Mouse (Mus musculus) erythroid progenitor cell, adult 5-6 weeks (primary cell): Measurements from ENCODE around the gene Syt6. TPM values are rescaled to one million over a fixed set of nuclear protein-coding genes. Genes with fewer than 3 reads are reported as not detected.

ENCODE experiments used
- ATAC-seq: replicated peaks from 2 replicates; pipeline ENCODE4 v1.8.0; 2016; ENCODE audit warnings: moderate number of reproducible peaks, mild to moderate bottlenecking, moderate TSS enrichment, inconsistent platforms; ENCODE audit not compliant: poor library complexity, low FRiP score, severe bottlenecking
- total RNA-seq, 2 experiments: library from RNA; stranded (forward) in 1 of 2; stranded (reverse) in 1 of 2; fragments of 150-400 nt in 1 of 2; fragments of 186-747, 209-891 nt in 1 of 2; gene quantifications; 2 replicates each; pipeline versions ENCODE4 v1.2.3 to v1.2.4; 2015 to 2017; ENCODE audit warnings: low replicate concordance in 2 of 2

Syt6 gene
- total RNA-seq, 2 experiments from 2014 or later, result not detected

GRCm38 (mm10) chr3:103595271-103595810 is 20.3 kb downstream of the Syt6 start:
- no peak for ATAC-seq

GRCm38 (mm10) chr3:103597586-103597985 is 22.6 kb downstream of the Syt6 start:
- ATAC-seq, result no peak

- no peak for ATAC-seq
These were observed 26.0 kb downstream of the Syt6 start for GRCm38 (mm10) chr3:103601011-103601410.

GRCm38 (mm10) chr3:103601561-103601960 is 26.5 kb downstream of the Syt6 start:
- ATAC-seq, result no peak

- ATAC-seq, result no peak
These were observed 31.1 kb downstream of the Syt6 start for GRCm38 (mm10) chr3:103606045-103606597.

- ATAC-seq, result no peak
These were observed 31.9 kb downstream of the Syt6 start for GRCm38 (mm10) chr3:103606660-103607595.

GRCm38 (mm10) chr3:103610231-103610630 is 35.2 kb downstream of the Syt6 start:
- ATAC-seq, result no peak

GRCm38 (mm10) chr3:103612636-103613355 is 37.8 kb downstream of the Syt6 start:
- ATAC-seq, result no peak

GRCm38 (mm10) chr3:103615621-103616020 is 40.6 kb downstream of the Syt6 start:
- ATAC-seq, result no peak

GRCm38 (mm10) chr3:103616981-103617380 is 42.0 kb downstream of the Syt6 start:
- ATAC-seq, result no peak

GRCm38 (mm10) chr3:103620101-103620500 is 45.1 kb downstream of the Syt6 start:
- ATAC-seq, result no peak

- ATAC-seq, result no peak
These were observed 49.0 kb downstream of the Syt6 start for GRCm38 (mm10) chr3:103623893-103624470.

- no peak for ATAC-seq
These were observed 49.6 kb downstream of the Syt6 start for GRCm38 (mm10) chr3:103624591-103625051.

- no peak for ATAC-seq
These were observed 50.1 kb downstream of the Syt6 start for GRCm38 (mm10) chr3:103625169-103625568.

- ATAC-seq, result no peak
These were observed 51.5 kb downstream of the Syt6 start for GRCm38 (mm10) chr3:103626481-103626880.

- no peak for ATAC-seq
These were observed 52.6 kb downstream of the Syt6 start for GRCm38 (mm10) chr3:103627661-103628060.

- no peak for ATAC-seq
These were observed 58.1 kb downstream of the Syt6 start for GRCm38 (mm10) chr3:103633124-103633523.

GRCm38 (mm10) chr3:103633831-103634230 is 58.8 kb downstream of the Syt6 start:
- ATAC-seq, result no peak

GRCm38 (mm10) chr3:103634256-103634655 is 59.2 kb downstream of the Syt6 start:
- no peak for ATAC-seq

GRCm38 (mm10) chr3:103637641-103638040 is 62.6 kb downstream of the Syt6 start:
- ATAC-seq, result no peak
